In genomic region chr19:4614305-4615150, GRCm38 (mm10) we compare ENCODE assay signal across 7 mouse cellular contexts. TPM values are rescaled to one million over a fixed set of nuclear protein-coding genes. Genes with fewer than 3 reads are reported as not detected.
DNase-seq lines count a peak whose midpoint lies in the region; ATAC-seq and TF ChIP-seq lines count a peak whose summit lies in the region.

No protein-coding gene starts in this region.

- DNase-seq in lung, embryonic 14.5 days: peak; percentile 64
- no peak for DNase-seq in lung, postnatal 14 days
- peak; percentile 52 to 58 for DNase-seq in cerebellum, postnatal 25 days
- peak; percentile 63 for DNase-seq in stomach, postnatal 0 days (ENCODE audit: low spot score)
- DNase-seq in urinary bladder, postnatal 36 days (ENCODE audit: low spot score in 2 of 2): no peak

- H3K4me1 ChIP-seq in lung, embryonic 14.5 days (ENCODE audit: insufficient read depth): peaks cover 4% of the 10 kb centered on the region; the same call in 1 of the 2 replicates
- H3K4me1 ChIP-seq in hindbrain, embryonic 13.5 days (replicated peaks): peaks cover 55% of the 10 kb centered on the region
- H3K4me1 ChIP-seq in liver, embryonic 16.5 days (ENCODE audit: control insufficient read depth, low read depth, low read length): peaks cover 19% of the 10 kb centered on the region
- H3K4me1 ChIP-seq in stomach, postnatal 0 days (replicated peaks; ENCODE audit: control insufficient read depth, insufficient read depth): 0 out of 2 replicates have a peak, but pooled peaks cover 2% of the 10 kb centered on the region

- WGBS in lung, embryonic 14.5 days: 18% methylated on average over 42 of the region's 49 CpGs
- WGBS in hindbrain, embryonic 13.5 days: 24% methylated on average over 34 of the region's 49 CpGs
- WGBS in liver, embryonic 16.5 days (ENCODE audit: insufficient replicate concordance): 29% methylated on average over 37 of the region's 49 CpGs
- WGBS in stomach, postnatal 0 days: 19% methylated on average over 40 of the region's 49 CpGs

- no peak for TF ChIP-seq CTCF in lung, embryonic 14.5 days (IDR thresholded peaks at IDR 0.05; ENCODE audit: low read depth)
- TF ChIP-seq CTCF in stomach, postnatal 0 days (IDR thresholded peaks at IDR 0.05; ENCODE audit: low read depth): no peak

- H3K36me3 ChIP-seq in lung, embryonic 14.5 days (ENCODE audit: insufficient read depth): peaks cover 33% of the 10 kb centered on the region
- H3K36me3 ChIP-seq in hindbrain, embryonic 13.5 days: peaks cover 44% of the 10 kb centered on the region
- H3K36me3 ChIP-seq in liver, embryonic 16.5 days (ENCODE audit: control insufficient read depth, insufficient read depth): peaks cover 7% of the 10 kb centered on the region
- H3K36me3 ChIP-seq in stomach, postnatal 0 days (ENCODE audit: control insufficient read depth, insufficient read depth, low read length): peaks cover 7% of the 10 kb centered on the region; the same call in 1 of the 2 replicates

- H3K27ac ChIP-seq in lung, embryonic 14.5 days (ENCODE audit: low read depth): peak overlapping the region; percentile 92
- H3K27ac ChIP-seq in hindbrain, embryonic 13.5 days: peak overlapping the region; percentile 97
- no peak overlapping the region for H3K27ac ChIP-seq in liver, embryonic 16.5 days (ENCODE audit: low read length)
- H3K27ac ChIP-seq in stomach, postnatal 0 days (replicated peaks): peak overlapping the region; percentile 87

- no peak for TF ChIP-seq EP300 in stomach, postnatal 0 days (optimal IDR thresholded peaks at IDR 0.05)

- H3K27me3 ChIP-seq in lung, embryonic 14.5 days (ENCODE audit: insufficient read depth, low read length): no peaks in the 10 kb centered on the region
- peaks cover 11% of the 10 kb centered on the region; the same call in 1 of the 2 replicates for H3K27me3 ChIP-seq in hindbrain, embryonic 13.5 days
- H3K27me3 ChIP-seq in liver, embryonic 16.5 days (ENCODE audit: control insufficient read depth, insufficient read depth, low read depth, low read length): peaks cover 12% of the 10 kb centered on the region
- H3K27me3 ChIP-seq in stomach, postnatal 0 days (ENCODE audit: control insufficient read depth, insufficient read depth, low read length): no peaks in the 10 kb centered on the region

- no peaks in the 10 kb centered on the region for H3K9me3 ChIP-seq in lung, embryonic 14.5 days (ENCODE audit: low read depth, low read length)
- no peaks in the 10 kb centered on the region for H3K9me3 ChIP-seq in hindbrain, embryonic 13.5 days
- H3K9me3 ChIP-seq in liver, embryonic 16.5 days (replicated peaks; ENCODE audit: control insufficient read depth, low read length): no peaks in the 10 kb centered on the region
- H3K9me3 ChIP-seq in stomach, postnatal 0 days (ENCODE audit: control insufficient read depth, low read length): no peaks in the 10 kb centered on the region

- ATAC-seq in lung, embryonic 14.5 days (ENCODE audit: insufficient read depth): 0 out of 2 replicates have a peak, but pooled peaks have one; percentile 6
- ATAC-seq in hindbrain, embryonic 13.5 days (ENCODE audit: low FRiP score): 0 out of 2 replicates have a peak, but pooled peaks have one; percentile 4
- no peak for ATAC-seq in liver, embryonic 16.5 days (ENCODE audit: low read depth)
- ATAC-seq in stomach, postnatal 0 days (ENCODE audit: low FRiP score, low TSS enrichment): peak; percentile 12

- H3K4me2 ChIP-seq in lung, embryonic 14.5 days: peak overlapping the region; percentile 74
- H3K4me2 ChIP-seq in hindbrain, embryonic 13.5 days: peak overlapping the region; percentile 85
- H3K4me2 ChIP-seq in liver, embryonic 16.5 days (ENCODE audit: low read depth, low read length): peak overlapping the region; percentile 94
- peak overlapping the region; percentile 93 for H3K4me2 ChIP-seq in stomach, postnatal 0 days (replicated peaks; ENCODE audit: low read depth)

- peak overlapping the region; percentile 94 for H3K4me3 ChIP-seq in lung, embryonic 14.5 days (ENCODE audit: low read depth, low read length)
- peak overlapping the region; percentile 95 for H3K4me3 ChIP-seq in hindbrain, embryonic 13.5 days
- H3K4me3 ChIP-seq in liver, embryonic 16.5 days (ENCODE audit: low read depth, low read length): peak overlapping the region; percentile 65
- H3K4me3 ChIP-seq in stomach, postnatal 0 days (ENCODE audit: low read depth, low read length): peak overlapping the region; percentile 78

- H3K9ac ChIP-seq in lung, embryonic 14.5 days: peak overlapping the region; percentile 94
- H3K9ac ChIP-seq in hindbrain, embryonic 13.5 days: peak overlapping the region; percentile 99
- H3K9ac ChIP-seq in liver, embryonic 16.5 days (ENCODE audit: low read depth, low read length): peak overlapping the region; percentile 63
- H3K9ac ChIP-seq in stomach, postnatal 0 days (ENCODE audit: low read length): peak overlapping the region; percentile 84

RNA-seq across cellular contexts. Expression of gene Lrfn4, which starts 0.9 kb away (rescaled TPM):
- 10.0 and 10.1 TPM in 2 replicates for polyA plus RNA-seq in lung, embryonic 14.5 days (2014; fragmentation: Nextera tagmentation; extraction: Ambion mirVana)
- 9.0 and 10.4 TPM in 2 replicates for polyA plus RNA-seq in hindbrain, embryonic 13.5 days (2015; fragmentation: Nextera tagmentation; extraction: Ambion mirVana)
- polyA plus RNA-seq in liver, embryonic 16.5 days (2015; fragmentation: Nextera tagmentation; extraction: Ambion mirVana): 0.23 and 0.28 TPM in 2 replicates
- polyA plus RNA-seq in stomach, postnatal 0 days (2015; fragmentation: Nextera tagmentation; extraction: Ambion mirVana): 4.3 and 5.0 TPM in 2 replicates

RNA-seq across cellular contexts. Expression of gene Rce1, which starts 10.9 kb away (rescaled TPM):
- polyA plus RNA-seq in lung, embryonic 14.5 days (2014; fragmentation: Nextera tagmentation; extraction: Ambion mirVana): 72.6 and 74.7 TPM in 2 replicates
- 52.0 and 54.2 TPM in 2 replicates for polyA plus RNA-seq in hindbrain, embryonic 13.5 days (2015; fragmentation: Nextera tagmentation; extraction: Ambion mirVana)
- 22.5 and 23.5 TPM in 2 replicates for polyA plus RNA-seq in liver, embryonic 16.5 days (2015; fragmentation: Nextera tagmentation; extraction: Ambion mirVana)
- 46.4 and 49.4 TPM in 2 replicates for polyA plus RNA-seq in stomach, postnatal 0 days (2015; fragmentation: Nextera tagmentation; extraction: Ambion mirVana)

Comparison
In these comparisons a context has a peak if more than half of its experiments do, and no peak if none do; other contexts are left out.
1. DNase-seq: peak in lung, embryonic 14.5 days (single experiment), cerebellum, postnatal 25 days (2 of 2) and stomach, postnatal 0 days (single experiment); none in lung, postnatal 14 days (single experiment) and urinary bladder, postnatal 36 days (0 of 2).
2. Peak in every context shown above with its lines, with median percentiles within 50 percentile points of each other: H3K4me2 ChIP-seq, H3K4me3 ChIP-seq and H3K9ac ChIP-seq.